Mouse (Mus musculus) MEL (cell line): ENCODE measurements around the gene Itgb3. TPM values are rescaled to one million over a fixed set of nuclear protein-coding genes. Genes with fewer than 3 reads are reported as not detected.

Experiments used
- DNase-seq: peaks from one replicate; pipeline ENCODE4 v3.0.0; 2011; ENCODE audit warnings: low read depth, low spot score
- H3K27ac ChIP-seq: 2 replicates; pipeline ENCODE4 v1.5.1; 2012; ENCODE audit warnings: low read depth, mild to moderate bottlenecking, control low read depth, low read length, moderate library complexity; ENCODE audit not compliant: control insufficient read depth
- H3K27me3 ChIP-seq, 2 experiments: fragments of 150-350 bp in 1 of 2; sonication (generic) in 1 of 2; 2 replicates each; pipeline ENCODE4 v1.6.1; 2012; ENCODE audit warnings: low read length in 2 of 2, mild to moderate bottlenecking in 2 of 2, improper control_type of control experiment in 1 of 2, moderate library complexity in 1 of 2; ENCODE audit not compliant: insufficient read depth in 2 of 2, control insufficient read depth in 1 of 2
- H3K36me3 ChIP-seq, 2 experiments: 2 replicates each; pipeline ENCODE4 v1.6.1; 2012 to 2014; ENCODE audit warnings: low read length in 2 of 2, improper control_type of control experiment in 1 of 2, inconsistent platforms in 1 of 2, mild to moderate bottlenecking in 1 of 2; ENCODE audit not compliant: insufficient read depth in 2 of 2, control insufficient read depth in 1 of 2
- H3K4me1 ChIP-seq, 2 experiments: fragments of 150-350 bp in 1 of 2; sonication (generic) in 1 of 2; 2 replicates each; pipeline ENCODE4 v1.6.1; 2012; ENCODE audit warnings: low read length in 2 of 2, improper control_type of control experiment in 1 of 2, mild to moderate bottlenecking in 1 of 2; ENCODE audit not compliant: insufficient read depth in 2 of 2, control insufficient read depth in 1 of 2
- H3K4me3 ChIP-seq, 2 experiments: fragments of 150-350 bp in 1 of 2; sonication (generic) in 1 of 2; 2 replicates each; pipeline ENCODE4 v1.5.1; 2012; ENCODE audit warnings: low read depth in 2 of 2, low read length in 2 of 2, mild to moderate bottlenecking in 2 of 2, moderate library complexity in 2 of 2, control low read depth in 1 of 2, improper control_type of control experiment in 1 of 2; ENCODE audit not compliant: control insufficient read depth in 1 of 2, insufficient read depth in 1 of 2
- H3K79me2 ChIP-seq: 2 replicates; pipeline ENCODE4 v1.6.1; 2012; ENCODE audit warnings: mild to moderate bottlenecking, low read length, moderate library complexity; ENCODE audit not compliant: control insufficient read depth, poor library complexity, insufficient read depth
- H3K9ac ChIP-seq: 2 replicates; pipeline ENCODE4 v1.6.1; 2012; ENCODE audit warnings: low read depth, mild to moderate bottlenecking, control low read depth, low read length, moderate library complexity; ENCODE audit not compliant: control insufficient read depth, poor library complexity, severe bottlenecking
- H3K9me3 ChIP-seq: fragments of 150-350 bp; sonication (generic); replicated peaks from 2 replicates; pipeline ENCODE4 v1.6.1; 2012; ENCODE audit warnings: mild to moderate bottlenecking, low read length, improper control_type of control experiment, moderate library complexity; ENCODE audit not compliant: insufficient read depth
- CHD2 ChIP-seq: IDR thresholded peaks from 2 replicates; pipeline ENCODE4 v1.6.1; 2011; ENCODE audit warnings: low read length, improper control_type of control experiment
- E2F4 ChIP-seq: IDR thresholded peaks from 2 replicates; pipeline ENCODE4 v1.6.1; 2011; ENCODE audit warnings: low read depth, low read length, improper control_type of control experiment, borderline replicate concordance
- ELF1 ChIP-seq: IDR thresholded peaks from 2 replicates; pipeline ENCODE4 v1.6.1; 2014; ENCODE audit warnings: low read depth, mild to moderate bottlenecking, inconsistent platforms, low read length, improper control_type of control experiment, moderate library complexity
- EP300 ChIP-seq, 2 experiments: IDR thresholded peaks; 2 replicates each; pipeline ENCODE4 v1.6.1; 2011; ENCODE audit warnings: improper control_type of control experiment in 2 of 2, low read length in 2 of 2, low read depth in 1 of 2, mild to moderate bottlenecking in 1 of 2
- GABPA ChIP-seq: IDR thresholded peaks from 2 replicates; pipeline ENCODE4 v1.6.1; 2012; ENCODE audit warnings: low read depth, mild to moderate bottlenecking, inconsistent platforms, low read length, improper control_type of control experiment, moderate library complexity
- KAT2A ChIP-seq: conservative IDR thresholded peaks from 2 replicates; pipeline ENCODE4 v1.6.1; 2012; ENCODE audit warnings: low read depth, low read length, improper control_type of control experiment, inconsistent platforms
- MAZ ChIP-seq: IDR thresholded peaks from 2 replicates; pipeline ENCODE4 v1.6.1; 2012; ENCODE audit warnings: low read depth, mild to moderate bottlenecking, inconsistent platforms, low read length, improper control_type of control experiment
- MEF2A ChIP-seq: IDR thresholded peaks from 2 replicates; pipeline ENCODE4 v1.6.1; 2014; ENCODE audit warnings: low read depth, mild to moderate bottlenecking, inconsistent platforms, low read length, improper control_type of control experiment; ENCODE audit not compliant: poor library complexity, insufficient replicate concordance, severe bottlenecking; ENCODE audit errors: extremely low read depth
- MXI1 ChIP-seq: IDR thresholded peaks from 2 replicates; pipeline ENCODE4 v1.6.1; 2011; ENCODE audit warnings: mild to moderate bottlenecking, low read depth, low read length, improper control_type of control experiment
- MYC ChIP-seq: IDR thresholded peaks from 2 replicates; pipeline ENCODE4 v1.6.1; 2011; ENCODE audit warnings: low read depth, mild to moderate bottlenecking, low read length, improper control_type of control experiment, moderate library complexity
- NELFE ChIP-seq: IDR thresholded peaks from 2 replicates; pipeline ENCODE4 v1.6.1; 2011; ENCODE audit warnings: low read depth, low read length, improper control_type of control experiment
- NRF1 ChIP-seq: IDR thresholded peaks from 2 replicates; pipeline ENCODE4 v1.6.1; 2014; ENCODE audit warnings: low read depth, mild to moderate bottlenecking, inconsistent platforms, low read length, improper control_type of control experiment, moderate library complexity; ENCODE audit not compliant: poor library complexity, insufficient read depth, severe bottlenecking
- POLR2AphosphoS5 ChIP-seq: IDR thresholded peaks from 2 replicates; pipeline ENCODE4 v1.6.1; 2012; ENCODE audit warnings: low read depth, borderline replicate concordance, mild to moderate bottlenecking, inconsistent platforms, low read length, moderate library complexity, mixed read lengths
- RCOR1 ChIP-seq: IDR thresholded peaks from 2 replicates; pipeline ENCODE4 v1.6.1; 2012; ENCODE audit warnings: low read depth, mild to moderate bottlenecking, inconsistent platforms, low read length, improper control_type of control experiment
- SIN3A ChIP-seq: IDR thresholded peaks from 2 replicates; pipeline ENCODE4 v1.6.1; 2012; ENCODE audit warnings: low read length, improper control_type of control experiment, inconsistent platforms
- TAL1 ChIP-seq: IDR thresholded peaks from 2 replicates; pipeline ENCODE4 v1.6.1; 2012; ENCODE audit warnings: mild to moderate bottlenecking, inconsistent platforms, low read length, moderate library complexity, mixed read lengths
- TBP ChIP-seq: IDR thresholded peaks from 2 replicates; pipeline ENCODE4 v1.8.0; 2011; ENCODE audit warnings: low read depth, low read length, improper control_type of control experiment
- UBTF ChIP-seq: IDR thresholded peaks from 2 replicates; pipeline ENCODE4 v1.6.1; 2012; ENCODE audit warnings: low read depth, mild to moderate bottlenecking, inconsistent platforms, low read length, improper control_type of control experiment, moderate library complexity, borderline replicate concordance; ENCODE audit not compliant: insufficient read depth
- USF1 ChIP-seq: IDR thresholded peaks from 2 replicates; pipeline ENCODE4 v1.6.1; 2014; ENCODE audit warnings: low read depth, mild to moderate bottlenecking, inconsistent platforms, low read length, improper control_type of control experiment, moderate library complexity
- ZKSCAN1 ChIP-seq: IDR thresholded peaks from 2 replicates; pipeline ENCODE4 v1.6.1; 2012; ENCODE audit warnings: low read depth, mild to moderate bottlenecking, inconsistent platforms, low read length, improper control_type of control experiment, moderate library complexity
- ZMIZ1 ChIP-seq: IDR thresholded peaks from 2 replicates; pipeline ENCODE4 v1.6.1; 2012; ENCODE audit warnings: low read depth, mild to moderate bottlenecking, inconsistent platforms, low read length, improper control_type of control experiment, moderate library complexity
- ZNF384 ChIP-seq: IDR thresholded peaks from 2 replicates; pipeline ENCODE4 v1.6.1; 2012; ENCODE audit warnings: low read depth, mild to moderate bottlenecking, inconsistent platforms, low read length, improper control_type of control experiment
- polyA plus RNA-seq, 2 experiments: library from polyadenylated mRNA; stranded (reverse) in 1 of 2; unstranded in 1 of 2; fragments of >175 nt in 1 of 2; fragments of >200 nt in 1 of 2; gene quantifications; 2 replicates each; pipeline versions ENCODE4 v1.2.1 to v1.2.4; 2012; ENCODE audit warnings: low replicate concordance in 2 of 2, low read depth in 1 of 2; ENCODE audit not compliant: insufficient read length in 2 of 2, insufficient read depth in 1 of 2, missing spikeins in 1 of 2
- total RNA-seq: library from RNA; depleted of rRNA; stranded (reverse); fragments of 300-350 nt; gene quantifications from 2 replicates; pipeline ENCODE4 v1.2.3, GENCODE M21; 2012

Gene Itgb3
- total and polyA plus RNA-seq, 3 experiments: 0.08 to 0.32 TPM; not detected in 1

DNA sequence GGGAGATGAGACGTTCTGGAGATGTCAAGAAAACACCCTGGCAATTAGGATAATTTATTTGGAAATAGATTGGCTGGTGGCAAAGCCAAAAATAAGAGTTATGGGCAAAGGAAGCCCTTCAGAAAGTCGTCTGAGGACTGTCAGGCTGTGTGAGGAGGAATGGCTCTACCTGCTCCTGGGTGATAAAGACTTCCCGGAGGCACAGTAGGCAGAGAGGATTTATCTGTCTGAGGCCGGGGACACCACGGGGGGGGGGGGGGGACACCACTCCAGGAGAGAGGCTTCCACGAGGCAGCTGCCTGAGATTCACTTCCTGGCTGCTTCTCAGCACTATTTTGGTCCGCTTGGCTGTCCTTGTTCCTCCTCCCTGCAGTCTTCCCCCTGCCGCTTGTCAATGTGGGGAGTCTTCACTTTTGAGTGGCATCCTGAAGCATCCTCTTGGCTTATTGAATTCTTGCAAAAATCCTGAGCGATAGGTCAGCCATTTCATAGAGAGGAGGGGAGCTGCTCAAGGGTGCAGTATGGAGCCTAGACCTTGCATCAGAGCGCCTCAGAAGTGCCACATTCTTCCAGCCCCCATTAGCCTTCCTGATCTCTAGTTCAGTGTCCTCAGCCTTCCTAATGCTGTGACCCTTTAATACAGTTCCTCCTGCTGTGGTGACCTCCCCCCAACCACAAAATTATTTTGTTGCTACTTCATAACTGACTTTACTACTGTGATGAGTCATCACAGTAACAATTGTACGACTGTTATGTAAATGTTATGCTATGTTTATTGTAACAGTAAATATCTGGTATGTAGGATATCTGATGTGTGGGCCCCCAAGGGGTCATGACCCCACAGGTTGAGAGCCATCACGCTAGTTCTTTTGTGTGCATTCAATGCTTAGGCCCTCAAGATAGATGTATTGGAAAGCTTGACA, 14.5 kb downstream of the Itgb3 start:
- Histone ChIP-seq H3K9me3 (no peaks in the 10 kb centered on the region), H3K4me1 (peaks cover 0 to 57% of the 10 kb centered on the region in 2 experiments; a peak in 2 of 4 replicates)
- peak in 1 of 2 experiments; percentile 16; a peak in 1 of 4 replicates for TF ChIP-seq EP300 (IDR thresholded peaks at IDR 0.05; ENCODE audit: low read depth in 1 of 2, low read length in 2 of 2)
- no peak for TF ChIP-seq MYC
- 0 out of 2 replicates have a peak, but pooled peaks have one; percentile 20 for TF ChIP-seq RCOR1
- TF ChIP-seq POLR2AphosphoS5: no peak
- TF ChIP-seq GABPA: no peak
- no peak for TF ChIP-seq NELFE
- peak; percentile 57 for TF ChIP-seq TAL1
- no peak for TF ChIP-seq ZNF384
- TF ChIP-seq E2F4: no peak
- TF ChIP-seq SIN3A: no peak
- TF ChIP-seq MEF2A: no peak
- no peak for TF ChIP-seq UBTF
- no peak for TF ChIP-seq NRF1
- TF ChIP-seq MAZ: no peak
- no peak for TF ChIP-seq CHD2
- no peak for TF ChIP-seq USF1
- TF ChIP-seq ZKSCAN1: no peak
- no peak for TF ChIP-seq KAT2A
- TF ChIP-seq TBP: no peak
- no peak for TF ChIP-seq MXI1
- TF ChIP-seq ELF1: no peak
- TF ChIP-seq ZMIZ1: no peak
- TF ChIP-seq, all 39 proteins: peak for 3
- DNase-seq: peak; percentile 45
- H3K9ac ChIP-seq: no peak overlapping the region
- H3K27me3 ChIP-seq: no peaks in the 10 kb centered on the region
- H3K27ac ChIP-seq: no peak overlapping the region
- no peaks in the 10 kb centered on the region for H3K79me2 ChIP-seq
- H3K4me3 ChIP-seq: no peak overlapping the region
- peaks cover 0 to 35% of the 10 kb centered on the region in 2 experiments; a peak in 2 of 4 replicates for H3K36me3 ChIP-seq
